Mouse (Mus musculus) ES-E14 (cell line): ENCODE data around the gene Ly6f.

ENCODE experiments used
- CHD2 ChIP-seq: IDR thresholded peaks from 2 replicates; pipeline ENCODE4 v1.6.1; 2014; ENCODE audit warnings: mild to moderate bottlenecking, low read depth, low read length, inconsistent platforms
- HCFC1 ChIP-seq: IDR thresholded peaks from 2 replicates; pipeline ENCODE4 v1.6.1; 2012; ENCODE audit warnings: low read length, inconsistent platforms, borderline replicate concordance; ENCODE audit not compliant: insufficient read depth
- MAFK ChIP-seq: IDR thresholded peaks from 2 replicates; pipeline ENCODE4 v1.6.1; 2014; ENCODE audit warnings: mild to moderate bottlenecking, low read depth, low read length, inconsistent platforms; ENCODE audit not compliant: insufficient read depth
- ZC3H11A ChIP-seq: IDR thresholded peaks from 2 replicates; pipeline ENCODE4 v1.6.1; 2012; ENCODE audit warnings: low read depth, mild to moderate bottlenecking, inconsistent platforms, low read length, borderline replicate concordance
- ZNF384 ChIP-seq: IDR thresholded peaks from 2 replicates; pipeline ENCODE4 v1.6.1; 2012; ENCODE audit warnings: low read depth, low read length, inconsistent platforms

- TF ChIP-seq ZC3H11A = no peak
- no peak for TF ChIP-seq MAFK
- no peak for TF ChIP-seq HCFC1
- TF ChIP-seq CHD2 = no peak
- no peak for TF ChIP-seq ZNF384
These were observed 46.2 kb downstream of the Ly6f start for GRCm38 (mm10) chr15:75314421-75314820.
